Mouse (Mus musculus) neutrophil, adult 65 days (primary cell): ENCODE results near the gene Ugt1a2. TPM values are rescaled to one million over a fixed set of nuclear protein-coding genes. Genes with fewer than 3 reads are reported as not detected.

ENCODE experiments used
- total RNA-seq: library from RNA; stranded (reverse); gene quantifications from 2 replicates; pipeline ENCODE4 v1.2.4, GENCODE M21; 2023

Ugt1a2 gene
- total RNA-seq: 7.4 and 19.5 TPM in 2 replicates

DNA sequence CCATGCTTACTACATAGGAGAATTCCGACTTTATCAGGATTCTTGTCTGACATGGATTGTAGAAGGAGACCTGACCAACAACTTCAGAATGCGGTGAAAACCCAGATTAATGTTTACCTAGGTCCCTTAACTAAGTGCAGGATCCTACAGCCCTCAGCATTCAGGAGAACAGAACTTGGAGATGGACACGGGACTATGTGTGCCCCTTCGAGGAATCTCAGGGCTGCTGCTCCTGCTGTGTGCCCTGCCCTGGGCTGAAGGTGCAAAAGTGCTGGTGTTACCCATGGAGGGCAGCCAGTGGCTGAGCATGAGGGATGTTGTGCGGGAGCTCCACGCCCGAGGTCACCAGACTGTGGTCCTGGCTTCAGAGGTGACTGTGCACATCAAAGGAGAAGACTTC is at the start of gene Ugt1a2:
TSS of gene Ugt1a2 (plus strand) at position 146 of the 400 bp plus-strand sequence.

DNA sequence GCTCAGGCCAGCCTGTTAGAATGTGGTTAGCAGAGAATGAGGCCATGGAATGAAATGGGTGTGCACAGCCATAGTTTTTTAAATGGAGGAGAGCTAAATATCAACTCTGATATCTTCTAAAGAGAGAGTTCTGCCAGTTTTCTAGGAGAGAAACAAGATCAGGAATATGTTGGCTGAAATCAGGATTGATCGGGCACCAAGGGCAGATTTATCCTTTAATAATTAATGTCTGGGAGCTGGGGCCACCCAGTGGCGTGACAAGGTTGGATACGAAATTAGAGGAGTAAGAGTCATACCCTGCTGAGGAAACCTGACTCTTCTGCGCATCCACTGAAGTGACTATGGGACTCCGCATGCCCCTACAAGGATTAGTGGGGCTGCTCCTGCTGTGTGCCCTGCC is 34.7 kb upstream of the Ugt1a2 start, which contains the start of gene Ugt1a5:
TSS of gene Ugt1a5 (plus strand) at position 302 of the 400 bp plus-strand sequence.

DNA sequence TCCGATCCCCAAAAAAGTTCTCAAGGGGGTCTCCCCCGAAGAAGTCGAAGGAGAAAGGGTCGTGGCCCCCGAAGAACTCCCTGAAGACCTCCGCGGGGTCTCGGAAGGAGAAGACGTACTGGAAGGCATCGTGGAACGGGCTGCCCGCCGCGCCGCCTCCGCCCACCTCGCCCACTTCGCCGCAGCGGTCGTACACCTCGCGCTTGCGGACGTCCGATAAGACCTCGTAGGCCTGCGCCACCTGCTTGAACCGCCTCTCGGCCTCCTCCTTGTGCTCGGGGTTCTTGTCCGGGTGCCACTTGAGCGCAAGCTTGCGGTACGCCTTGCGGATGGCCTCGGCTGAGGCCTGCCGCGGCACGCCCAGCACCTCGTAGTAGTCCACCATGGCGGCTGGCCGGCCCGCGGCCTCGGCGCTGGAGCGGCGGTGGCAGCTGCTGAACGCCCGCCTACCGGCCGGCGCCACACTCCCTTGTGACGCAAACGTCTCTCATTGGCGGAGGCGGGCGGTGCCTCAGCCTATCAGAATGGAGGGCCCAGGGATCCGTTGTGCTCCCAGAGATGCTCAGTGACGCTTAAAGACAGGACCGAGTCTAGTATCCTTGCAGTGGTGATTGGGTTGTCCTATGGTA is 5.0 kb downstream of the Ugt1a2 start, which contains the start of gene Dnajb3:
TSS of gene Dnajb3 (minus strand) at position 489 of the 629 bp plus-strand sequence.

DNA sequence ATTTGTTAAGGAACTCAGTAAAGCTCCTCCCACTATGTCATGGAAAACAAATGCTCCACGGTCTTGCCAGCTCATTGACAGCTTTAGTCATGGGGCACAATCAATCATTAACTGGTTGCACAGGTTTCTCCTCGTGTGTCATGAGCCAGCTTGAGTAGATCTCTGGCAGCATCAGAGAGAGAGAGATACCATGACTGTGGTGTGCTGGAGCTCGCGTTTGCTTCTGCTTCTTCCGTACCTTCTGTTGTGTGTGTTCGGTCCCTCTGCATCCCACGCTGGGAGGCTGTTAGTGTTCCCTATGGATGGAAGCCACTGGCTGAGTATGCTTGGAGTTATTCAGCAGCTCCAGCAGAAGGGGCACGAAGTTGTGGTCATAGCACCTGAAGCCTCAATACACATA is 11.4 kb downstream of the Ugt1a2 start, which contains the start of gene Ugt1a1:
TSS of gene Ugt1a1 (plus strand) at position 148 of the 400 bp plus-strand sequence.

DNA sequence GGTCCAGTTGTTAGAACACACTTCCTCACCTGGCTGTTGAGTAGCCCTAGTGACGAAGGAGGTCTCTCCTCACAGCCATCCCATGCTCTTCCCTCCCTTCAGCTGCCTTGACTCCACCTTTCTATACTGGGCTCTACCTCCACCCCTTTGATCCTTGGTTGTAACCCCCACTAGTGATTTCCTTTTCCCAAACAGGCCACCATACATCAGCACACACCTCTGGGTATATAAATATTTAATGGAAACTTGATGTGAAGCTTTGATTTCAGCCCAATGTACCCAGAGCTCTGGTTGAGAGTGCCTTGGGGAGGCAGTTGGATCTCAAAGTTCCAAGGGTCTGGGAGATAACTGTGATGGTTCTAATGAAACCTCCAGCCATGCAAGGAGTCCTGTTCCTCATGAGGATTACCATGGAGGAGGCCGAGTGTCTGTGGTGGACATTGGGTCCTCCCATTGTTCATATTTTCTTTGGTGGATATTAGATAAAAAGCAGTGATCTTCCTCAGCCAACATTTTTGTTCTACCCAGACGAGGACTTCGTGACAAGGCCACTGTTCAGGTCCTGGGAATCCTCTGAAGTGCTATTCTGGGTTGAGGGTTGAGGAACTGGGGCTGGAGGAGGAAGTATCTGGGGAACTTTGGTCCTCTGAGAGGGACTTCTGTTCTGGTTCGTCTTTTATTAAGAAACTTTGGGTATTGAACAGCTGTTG is 26.4 kb downstream of the Ugt1a2 start, which contains the start of gene Mroh2a:
TSS of gene Mroh2a (plus strand) at position 317 of the 710 bp plus-strand sequence.

Other genes with a start within 250 kb of the Ugt1a2 start
- gene Usp40, start 192.1 kb upstream of the Ugt1a2 start, total RNA-seq: 3.2 and 3.9 TPM in 2 replicates
- gene Ugt1a10, start 145.2 kb upstream of the Ugt1a2 start, total RNA-seq: not detected in 2 replicates
- not detected in 2 replicates for gene Ugt1a9, start 129.8 kb upstream of the Ugt1a2 start, total RNA-seq
- not detected in 2 replicates for gene Ugt1a8, start 112.8 kb upstream of the Ugt1a2 start, total RNA-seq
- 99.6 and 115 TPM in 2 replicates for gene Ugt1a7c, start 105.5 kb upstream of the Ugt1a2 start, total RNA-seq
- gene Ugt1a6b, start 97.3 kb upstream of the Ugt1a2 start, total RNA-seq: 35.0 and 48.8 TPM in 2 replicates
- gene Ugt1a6a, start 65.8 kb upstream of the Ugt1a2 start, total RNA-seq: 30.4 and 41.7 TPM in 2 replicates
- gene Ugt1a5, start 34.6 kb upstream of the Ugt1a2 start, total RNA-seq: 11.7 and 27.4 TPM in 2 replicates
- gene Dnajb3, start 5.2 kb downstream of the Ugt1a2 start, total RNA-seq: not detected in 2 replicates
- gene Ugt1a1, start 11.4 kb downstream of the Ugt1a2 start, total RNA-seq: 9.2 and 16.8 TPM in 2 replicates
- 1.9 and 3.9 TPM in 2 replicates for gene Mroh2a, start 26.4 kb downstream of the Ugt1a2 start, total RNA-seq
- gene Hjurp, start 77.0 kb downstream of the Ugt1a2 start, total RNA-seq: 194 and 233 TPM in 2 replicates
- not detected in 2 replicates for gene Trpm8, start 77.1 kb downstream of the Ugt1a2 start, total RNA-seq
- gene Spp2, start 206.4 kb downstream of the Ugt1a2 start, total RNA-seq: not detected in 2 replicates